Mouse (Mus musculus): Measurements from ENCODE around the gene Bcam. TPM values are rescaled to one million over a fixed set of nuclear protein-coding genes. Genes with fewer than 3 reads are reported as not detected.

The Bcam gene
- polyA plus RNA-seq (2015; fragmentation: Illumina TruSeq; extraction: RNeasy Lipid Tissue Mini Kit (QIAGEN cat#74804); ENCODE audit: low read depth, low replicate concordance) = 16.0 TPM

DNA sequence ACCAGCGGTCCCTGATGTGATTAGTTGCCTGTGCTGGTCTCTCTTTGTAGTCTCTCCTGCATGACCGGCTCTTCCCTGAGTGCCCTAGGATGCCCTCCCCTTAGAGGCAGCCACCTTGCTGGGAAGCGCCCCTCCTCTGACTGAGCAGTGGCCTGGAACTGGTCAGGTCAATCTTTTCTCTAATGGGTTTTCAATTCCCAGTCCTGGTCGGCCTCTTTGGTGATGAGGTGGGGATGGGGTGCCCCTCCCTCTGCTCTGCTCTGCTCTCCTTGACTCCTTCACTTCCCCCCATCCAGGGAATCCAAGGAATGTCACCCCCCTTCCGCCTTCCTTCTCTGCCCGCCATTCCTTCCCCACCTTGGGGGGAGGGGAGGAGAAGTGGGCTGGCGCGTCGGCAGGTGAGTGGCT, at the start of gene Bcam:
Bcam (minus strand) TSS at position 33 of the 408 bp plus-strand sequence.

GRCm38 (mm10) chr7:19796697-19797588, 26.1 kb upstream of the Bcam start, which contains the start of gene Cblc:
Cblc (minus strand) TSS chr7:19796809.

GRCm38 (mm10) chr7:19750217-19751069, 20.4 kb downstream of the Bcam start, which contains the start of gene Nectin2:
Nectin2 (minus strand) TSS chr7:19750483.

GRCm38 (mm10) chr7:19715239-19716054, 55.4 kb downstream of the Bcam start, which contains the start of gene Tomm40:
Tomm40 (minus strand) TSS chr7:19715438.

Other genes with a start within 250 kb of the Bcam start
- 121 TPM for gene Ppp1r37, start 207.9 kb downstream of the Bcam start, polyA plus RNA-seq (2015; fragmentation: Illumina TruSeq; extraction: RNeasy Lipid Tissue Mini Kit (QIAGEN cat#74804); ENCODE audit: low read depth, low replicate concordance)
- 2.2 TPM for gene Zfp296, start 193.7 kb downstream of the Bcam start, polyA plus RNA-seq (2015; fragmentation: Illumina TruSeq; extraction: RNeasy Lipid Tissue Mini Kit (QIAGEN cat#74804); ENCODE audit: low read depth, low replicate concordance)
- 70.4 TPM for gene Gemin7, start 193.4 kb downstream of the Bcam start, polyA plus RNA-seq (2015; fragmentation: Illumina TruSeq; extraction: RNeasy Lipid Tissue Mini Kit (QIAGEN cat#74804); ENCODE audit: low read depth, low replicate concordance)
- 61.8 TPM for gene Clasrp, start 166.5 kb downstream of the Bcam start, polyA plus RNA-seq (2015; fragmentation: Illumina TruSeq; extraction: RNeasy Lipid Tissue Mini Kit (QIAGEN cat#74804); ENCODE audit: low read depth, low replicate concordance)
- gene Relb, start 141.6 kb downstream of the Bcam start, polyA plus RNA-seq (2015; fragmentation: Illumina TruSeq; extraction: RNeasy Lipid Tissue Mini Kit (QIAGEN cat#74804); ENCODE audit: low read depth, low replicate concordance) = 5.4 TPM
- gene Clptm1, start 106.0 kb downstream of the Bcam start, polyA plus RNA-seq (2015; fragmentation: Illumina TruSeq; extraction: RNeasy Lipid Tissue Mini Kit (QIAGEN cat#74804); ENCODE audit: low read depth, low replicate concordance) = 134 TPM
- gene Apoc2, start 93.1 kb downstream of the Bcam start, polyA plus RNA-seq (2015; fragmentation: Illumina TruSeq; extraction: RNeasy Lipid Tissue Mini Kit (QIAGEN cat#74804); ENCODE audit: low read depth, low replicate concordance) = not detected
- gene Gm44805, start 89.6 kb downstream of the Bcam start, polyA plus RNA-seq (2015; fragmentation: Illumina TruSeq; extraction: RNeasy Lipid Tissue Mini Kit (QIAGEN cat#74804); ENCODE audit: low read depth, low replicate concordance) = not detected
- gene Apoc4, start 89.5 kb downstream of the Bcam start, polyA plus RNA-seq (2015; fragmentation: Illumina TruSeq; extraction: RNeasy Lipid Tissue Mini Kit (QIAGEN cat#74804); ENCODE audit: low read depth, low replicate concordance) = not detected
- gene Apoc1, start 78.4 kb downstream of the Bcam start, polyA plus RNA-seq (2015; fragmentation: Illumina TruSeq; extraction: RNeasy Lipid Tissue Mini Kit (QIAGEN cat#74804); ENCODE audit: low read depth, low replicate concordance) = 12.2 TPM
- gene Apoe, start 71.8 kb downstream of the Bcam start, polyA plus RNA-seq (2015; fragmentation: Illumina TruSeq; extraction: RNeasy Lipid Tissue Mini Kit (QIAGEN cat#74804); ENCODE audit: low read depth, low replicate concordance) = 3,083 TPM
- gene Tomm40, start 55.6 kb downstream of the Bcam start, polyA plus RNA-seq (2015; fragmentation: Illumina TruSeq; extraction: RNeasy Lipid Tissue Mini Kit (QIAGEN cat#74804); ENCODE audit: low read depth, low replicate concordance) = 89.9 TPM
- gene Nectin2, start 20.5 kb downstream of the Bcam start, polyA plus RNA-seq (2015; fragmentation: Illumina TruSeq; extraction: RNeasy Lipid Tissue Mini Kit (QIAGEN cat#74804); ENCODE audit: low read depth, low replicate concordance) = 7.5 TPM
- gene Cblc, start 25.8 kb upstream of the Bcam start, polyA plus RNA-seq (2015; fragmentation: Illumina TruSeq; extraction: RNeasy Lipid Tissue Mini Kit (QIAGEN cat#74804); ENCODE audit: low read depth, low replicate concordance) = not detected
- 0.42 TPM for gene Bcl3, start 51.8 kb upstream of the Bcam start, polyA plus RNA-seq (2015; fragmentation: Illumina TruSeq; extraction: RNeasy Lipid Tissue Mini Kit (QIAGEN cat#74804); ENCODE audit: low read depth, low replicate concordance)
- gene Gm19345, start 81.0 kb upstream of the Bcam start, polyA plus RNA-seq (2015; fragmentation: Illumina TruSeq; extraction: RNeasy Lipid Tissue Mini Kit (QIAGEN cat#74804); ENCODE audit: low read depth, low replicate concordance) = 2.8 TPM
- not detected for gene Ceacam16, start 90.3 kb upstream of the Bcam start, polyA plus RNA-seq (2015; fragmentation: Illumina TruSeq; extraction: RNeasy Lipid Tissue Mini Kit (QIAGEN cat#74804); ENCODE audit: low read depth, low replicate concordance)
- gene Ceacam19, start 116.9 kb upstream of the Bcam start, polyA plus RNA-seq (2015; fragmentation: Illumina TruSeq; extraction: RNeasy Lipid Tissue Mini Kit (QIAGEN cat#74804); ENCODE audit: low read depth, low replicate concordance) = not detected
- 11.7 TPM for gene Pvr, start 150.1 kb upstream of the Bcam start, polyA plus RNA-seq (2015; fragmentation: Illumina TruSeq; extraction: RNeasy Lipid Tissue Mini Kit (QIAGEN cat#74804); ENCODE audit: low read depth, low replicate concordance)
- not detected for gene Igsf23, start 179.7 kb upstream of the Bcam start, polyA plus RNA-seq (2015; fragmentation: Illumina TruSeq; extraction: RNeasy Lipid Tissue Mini Kit (QIAGEN cat#74804); ENCODE audit: low read depth, low replicate concordance)
- gene Ceacam20, start 194.4 kb upstream of the Bcam start, polyA plus RNA-seq (2015; fragmentation: Illumina TruSeq; extraction: RNeasy Lipid Tissue Mini Kit (QIAGEN cat#74804); ENCODE audit: low read depth, low replicate concordance) = not detected
- gene Nlrp9b, start 220.4 kb upstream of the Bcam start, polyA plus RNA-seq (2015; fragmentation: Illumina TruSeq; extraction: RNeasy Lipid Tissue Mini Kit (QIAGEN cat#74804); ENCODE audit: low read depth, low replicate concordance) = not detected

Measured in brain, adult 10 weeks (tissue).